Mouse (Mus musculus): ENCODE measurements around the gene Gabrr3. TPM values are rescaled to one million over a fixed set of nuclear protein-coding genes. Genes with fewer than 3 reads are reported as not detected.

The Gabrr3 gene
- 0.03 TPM in 1 of 2 replicates, not detected in the other for polyA plus RNA-seq (2015; fragmentation: Nextera tagmentation; extraction: Ambion mirVana)

DNA sequence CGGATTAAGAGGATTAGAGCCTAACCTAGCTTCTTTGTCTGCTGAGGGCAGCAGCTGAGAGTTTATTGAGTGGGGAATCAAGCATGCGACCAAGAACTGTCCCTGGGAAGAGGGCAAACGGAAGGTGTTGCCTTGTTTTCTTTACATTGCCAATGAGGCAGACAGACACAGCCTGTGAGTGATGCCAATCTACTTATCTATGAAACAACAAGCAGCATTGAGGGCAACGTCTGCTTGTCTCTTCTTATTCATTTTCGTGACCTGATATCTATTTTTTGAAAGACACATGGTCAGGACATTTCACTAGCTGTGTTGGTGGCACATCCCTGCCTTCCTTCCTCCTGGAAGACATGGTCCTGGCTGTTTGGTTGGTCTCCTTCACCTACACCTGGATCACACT, at the start of gene Gabrr3:
TSS of gene Gabrr3 (plus strand) at position 301 of the 400 bp plus-strand sequence.
- Histone ChIP-seq H3K27ac (no peak within 1 kb of the TSS), H3K4me1 (replicated peaks) (no peaks in the 10 kb centered on the region), H3K27me3 (replicated peaks) (no peaks in the 10 kb centered on the region), H3K9me3 (no peaks in the 10 kb centered on the region), H3K36me3 (no peaks in the 10 kb centered on the region), H3K9ac (no peak within 1 kb of the TSS), H3K4me2 (replicated peaks) (no peak within 1 kb of the TSS), H3K4me3 (replicated peaks) (no peak within 1 kb of the TSS)
- 75% methylated on average over 5 of the region's 5 CpGs for WGBS
- no peak for ATAC-seq

DNA sequence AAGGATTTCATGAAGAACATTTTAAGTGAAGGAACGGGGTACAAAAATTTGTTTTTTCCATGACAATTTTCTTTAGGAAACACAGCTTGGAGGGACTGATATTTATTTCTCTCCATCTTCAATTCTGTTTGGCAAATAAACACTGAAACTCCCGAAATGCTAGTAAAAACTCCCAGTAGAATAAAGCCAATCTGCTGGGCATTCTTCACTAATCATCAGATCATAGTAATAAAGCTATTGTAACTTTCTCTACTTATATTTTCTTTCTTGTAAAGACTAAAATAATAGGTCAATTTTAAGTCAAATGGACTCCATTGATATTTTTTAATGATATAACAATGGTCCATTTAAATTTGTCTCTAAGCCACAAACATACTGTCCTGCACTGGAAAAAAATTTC, 43.2 kb upstream of the Gabrr3 start, which contains the start of gene Olfr209:
TSS of gene Olfr209 (minus strand) at position 101 of the 400 bp plus-strand sequence.
- H3K27ac ChIP-seq, result no peak within 1 kb of the TSS
- H3K36me3 ChIP-seq, result no peaks in the 10 kb centered on the region
- no peaks in the 10 kb centered on the region for H3K9me3 ChIP-seq
- no peak within 1 kb of the TSS for H3K9ac ChIP-seq
- H3K27me3 ChIP-seq (replicated peaks), result no peaks in the 10 kb centered on the region
- H3K4me3 ChIP-seq (replicated peaks), result no peak within 1 kb of the TSS
- 76% methylated on average over 2 of the region's 2 CpGs for WGBS
- ATAC-seq, result no peak
- H3K4me1 ChIP-seq (replicated peaks), result no peaks in the 10 kb centered on the region
- no peak within 1 kb of the TSS for H3K4me2 ChIP-seq (replicated peaks)

GRCm38 (mm10) chr16:59393300-59393699, 13.8 kb upstream of the Gabrr3 start:
- H3K9ac ChIP-seq, result no peak overlapping the region
- no peak overlapping the region for H3K4me3 ChIP-seq (replicated peaks)
- 57% methylated on average over 3 of the region's 3 CpGs for WGBS
- H3K4me2 ChIP-seq (replicated peaks), result no peak overlapping the region
- no peak overlapping the region for H3K27ac ChIP-seq
- no peak for ATAC-seq
- H3K4me1 ChIP-seq (replicated peaks), result no peaks in the 10 kb centered on the region
- H3K27me3 ChIP-seq (replicated peaks), result no peaks in the 10 kb centered on the region
- H3K36me3 ChIP-seq, result no peaks in the 10 kb centered on the region
- no peaks in the 10 kb centered on the region for H3K9me3 ChIP-seq

GRCm38 (mm10) chr16:59401102-59401501, 6.0 kb upstream of the Gabrr3 start:
- Histone ChIP-seq H3K4me3 (replicated peaks) (no peak overlapping the region), H3K9me3 (no peaks in the 10 kb centered on the region), H3K4me1 (replicated peaks) (no peaks in the 10 kb centered on the region), H3K27me3 (replicated peaks) (no peaks in the 10 kb centered on the region), H3K27ac (no peak overlapping the region), H3K36me3 (no peaks in the 10 kb centered on the region), H3K4me2 (replicated peaks) (no peak overlapping the region), H3K9ac (no peak overlapping the region)
- no peak for ATAC-seq
- 86% methylated on average over 7 of the region's 7 CpGs for WGBS

- WGBS, result 77% methylated on average over 4 of the region's 4 CpGs
- Histone ChIP-seq H3K9ac (no peak overlapping the region), H3K4me2 (replicated peaks) (no peak overlapping the region), H3K27ac (no peak overlapping the region), H3K9me3 (no peaks in the 10 kb centered on the region), H3K4me1 (replicated peaks) (no peaks in the 10 kb centered on the region), H3K27me3 (replicated peaks) (no peaks in the 10 kb centered on the region), H3K4me3 (replicated peaks) (no peak overlapping the region), H3K36me3 (no peaks in the 10 kb centered on the region)
- ATAC-seq, result no peak
Measured at GRCm38 (mm10) chr16:59401985-59402384, 5.1 kb upstream of the Gabrr3 start.

DNA sequence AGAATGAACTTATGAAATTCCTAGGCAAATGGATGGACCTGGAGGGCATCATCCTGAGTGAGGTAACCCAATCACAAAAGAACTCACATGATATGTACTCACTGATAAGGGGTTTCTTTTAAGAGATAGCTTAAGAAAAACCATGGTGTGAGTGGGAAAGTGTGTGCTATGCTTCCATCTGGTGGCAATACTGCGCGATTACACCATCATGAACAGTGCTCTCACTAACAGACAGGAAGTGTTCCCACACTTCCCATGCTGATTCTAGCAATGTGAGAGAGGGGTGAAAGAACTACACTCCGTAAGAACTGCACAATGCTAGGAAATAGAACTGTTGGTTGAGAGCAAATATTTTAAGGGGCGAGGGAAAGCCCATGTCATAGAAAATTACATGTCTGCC, 3.4 kb upstream of the Gabrr3 start:
- peak; percentile 74 for ATAC-seq
- Histone ChIP-seq H3K4me2 (replicated peaks) (no peak overlapping the region), H3K4me1 (replicated peaks) (no peaks in the 10 kb centered on the region), H3K27me3 (replicated peaks) (no peaks in the 10 kb centered on the region), H3K9me3 (no peaks in the 10 kb centered on the region), H3K36me3 (no peaks in the 10 kb centered on the region), H3K9ac (no peak overlapping the region), H3K4me3 (replicated peaks) (no peak overlapping the region), H3K27ac (no peak overlapping the region)
- 9% methylated on average over 4 of the region's 4 CpGs for WGBS

DNA sequence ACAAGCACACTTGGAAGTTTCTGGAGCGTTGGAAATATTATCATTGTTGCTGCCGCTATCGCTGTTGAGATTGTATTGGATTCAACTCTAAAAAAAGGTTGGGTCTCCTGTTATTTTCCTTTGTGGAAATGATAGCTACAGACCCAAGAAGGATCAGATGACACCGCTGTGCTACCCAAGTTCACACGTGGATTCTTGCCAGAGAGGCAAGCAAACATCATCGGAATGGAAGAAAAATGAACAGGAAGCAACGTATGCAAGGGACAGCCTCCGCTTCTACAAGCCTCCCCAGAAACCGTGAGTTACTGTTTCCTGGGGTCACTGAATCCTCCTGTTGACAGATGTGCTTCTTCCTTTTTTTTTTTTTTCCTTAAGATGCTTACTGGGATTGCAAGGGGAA, 2.3 kb upstream of the Gabrr3 start:
- H3K27ac ChIP-seq, result no peak overlapping the region
- H3K27me3 ChIP-seq (replicated peaks), result no peaks in the 10 kb centered on the region
- 58% methylated on average over 9 of the region's 9 CpGs for WGBS
- H3K4me2 ChIP-seq (replicated peaks), result no peak overlapping the region
- H3K36me3 ChIP-seq, result no peaks in the 10 kb centered on the region
- H3K9ac ChIP-seq, result no peak overlapping the region
- H3K9me3 ChIP-seq, result no peaks in the 10 kb centered on the region
- no peak for ATAC-seq
- no peak overlapping the region for H3K4me3 ChIP-seq (replicated peaks)
- no peaks in the 10 kb centered on the region for H3K4me1 ChIP-seq (replicated peaks)

DNA sequence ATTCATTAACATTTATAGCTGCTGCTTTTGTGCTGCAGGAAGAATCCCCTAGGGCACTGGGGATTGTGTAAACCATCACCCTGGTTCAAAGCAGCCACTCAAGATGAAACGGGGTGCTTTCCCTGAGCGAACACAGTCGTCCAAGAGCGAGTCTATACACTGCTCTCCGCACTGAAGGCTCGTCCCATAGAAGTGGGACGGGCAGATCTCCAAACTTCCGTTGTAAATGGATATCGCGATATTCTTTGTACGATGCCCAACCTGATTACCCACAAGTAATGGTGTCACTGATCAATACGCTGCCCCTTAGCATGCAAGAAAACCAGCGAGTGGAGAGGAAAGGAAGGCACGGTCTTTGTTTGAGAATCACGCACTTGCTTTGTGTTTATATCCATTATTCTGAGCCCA, 2.2 kb downstream of the Gabrr3 start:
- WGBS, result 57% methylated on average over 15 of the region's 15 CpGs
- no peaks in the 10 kb centered on the region for H3K27me3 ChIP-seq (replicated peaks)

DNA sequence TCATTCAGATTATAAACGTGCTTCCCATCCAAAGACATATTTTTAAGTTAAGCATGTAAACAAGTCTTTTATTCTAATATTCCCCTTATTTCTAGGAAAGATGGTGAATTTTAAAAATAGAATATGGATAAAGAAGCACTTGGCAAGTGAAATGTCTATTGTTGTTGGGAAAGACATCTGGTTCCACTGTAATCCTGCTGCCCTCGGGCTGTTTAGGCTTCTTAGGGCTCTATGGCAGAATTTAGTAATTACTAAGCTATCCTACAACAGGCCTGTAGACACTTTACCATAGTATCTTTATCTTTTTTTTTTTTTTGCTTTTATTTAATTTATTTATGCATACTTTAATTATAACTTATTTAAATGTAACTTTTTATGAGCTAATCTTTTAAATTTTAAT, 2.7 kb downstream of the Gabrr3 start:
- no peaks in the 10 kb centered on the region for H3K9me3 ChIP-seq
- H3K36me3 ChIP-seq, result no peaks in the 10 kb centered on the region
- ATAC-seq, result no peak
- no peak overlapping the region for H3K27ac ChIP-seq
- no peaks in the 10 kb centered on the region for H3K4me1 ChIP-seq (replicated peaks)
- WGBS, result 68% methylated on average over 2 of the region's 2 CpGs
- H3K27me3 ChIP-seq (replicated peaks), result no peaks in the 10 kb centered on the region
- H3K4me2 ChIP-seq (replicated peaks), result no peak overlapping the region
- no peak overlapping the region for H3K4me3 ChIP-seq (replicated peaks)
- H3K9ac ChIP-seq, result no peak overlapping the region

More for the DNA sequence above, 2.2 kb downstream of the Gabrr3 start:
- no peak for ATAC-seq
- H3K27ac ChIP-seq, result no peak overlapping the region
- H3K9ac ChIP-seq, result no peak overlapping the region
- H3K4me3 ChIP-seq (replicated peaks), result no peak overlapping the region
- no peaks in the 10 kb centered on the region for H3K9me3 ChIP-seq
- H3K36me3 ChIP-seq, result no peaks in the 10 kb centered on the region
- no peak overlapping the region for H3K4me2 ChIP-seq (replicated peaks)
- no peaks in the 10 kb centered on the region for H3K4me1 ChIP-seq (replicated peaks)

DNA sequence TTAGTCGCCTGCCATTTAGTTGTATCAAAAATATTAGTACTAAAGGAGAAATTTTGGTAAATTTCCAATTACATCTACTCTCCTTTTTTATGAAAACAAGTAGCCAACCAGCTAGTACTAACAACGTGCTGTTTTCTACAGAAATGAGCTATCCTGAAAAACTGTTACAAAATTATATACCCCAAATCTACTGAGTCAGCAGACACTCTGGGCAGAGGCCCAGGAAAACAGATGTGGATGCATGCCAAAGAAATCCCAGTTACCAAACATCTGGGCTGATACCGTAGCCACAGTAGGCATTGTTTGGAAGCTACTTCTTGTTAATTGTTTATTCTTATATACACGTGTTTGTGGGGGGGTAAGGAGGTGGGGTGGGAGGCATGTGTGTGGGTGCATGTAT, 6.3 kb downstream of the Gabrr3 start:
- Histone ChIP-seq H3K27me3 (replicated peaks) (no peaks in the 10 kb centered on the region), H3K9me3 (no peaks in the 10 kb centered on the region), H3K4me2 (replicated peaks) (no peak overlapping the region), H3K36me3 (no peaks in the 10 kb centered on the region), H3K4me3 (replicated peaks) (no peak overlapping the region), H3K27ac (no peak overlapping the region), H3K9ac (no peak overlapping the region), H3K4me1 (replicated peaks) (no peaks in the 10 kb centered on the region)
- 51% methylated on average over 4 of the region's 4 CpGs for WGBS
- no peak for ATAC-seq

DNA sequence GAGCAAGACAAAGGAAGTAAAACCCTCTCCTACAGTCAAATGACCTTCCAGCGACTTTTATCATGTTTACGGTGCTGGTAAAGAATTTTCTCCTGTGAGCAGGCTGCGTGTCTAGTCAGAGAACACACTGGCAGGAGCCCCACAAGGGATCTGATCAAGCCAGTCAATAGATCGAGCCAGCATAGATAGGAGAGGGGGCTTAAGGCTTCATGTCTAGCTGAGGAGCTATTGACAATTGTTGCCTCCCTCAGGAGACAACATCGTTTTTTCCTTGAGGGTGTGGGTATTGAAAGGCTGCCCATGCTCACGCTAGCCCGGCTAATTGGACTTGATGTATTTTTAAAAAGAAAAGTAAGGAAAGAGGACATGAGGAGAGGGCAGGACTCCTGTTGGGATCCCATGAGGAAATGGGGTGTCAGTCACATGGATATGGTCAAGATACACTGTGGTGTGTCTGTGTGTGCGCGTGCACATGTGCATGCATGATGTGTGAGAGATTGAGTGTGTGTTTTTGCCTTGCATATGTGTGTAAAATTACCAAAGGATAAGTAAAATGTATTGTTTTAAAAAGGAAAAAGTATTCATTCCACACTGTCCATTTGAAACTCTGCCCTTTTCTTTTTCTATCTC, 13.2 kb downstream of the Gabrr3 start:
- no peaks in the 10 kb centered on the region for H3K9me3 ChIP-seq
- no peak overlapping the region for H3K4me2 ChIP-seq (replicated peaks)
- no peak for ATAC-seq

DNA sequence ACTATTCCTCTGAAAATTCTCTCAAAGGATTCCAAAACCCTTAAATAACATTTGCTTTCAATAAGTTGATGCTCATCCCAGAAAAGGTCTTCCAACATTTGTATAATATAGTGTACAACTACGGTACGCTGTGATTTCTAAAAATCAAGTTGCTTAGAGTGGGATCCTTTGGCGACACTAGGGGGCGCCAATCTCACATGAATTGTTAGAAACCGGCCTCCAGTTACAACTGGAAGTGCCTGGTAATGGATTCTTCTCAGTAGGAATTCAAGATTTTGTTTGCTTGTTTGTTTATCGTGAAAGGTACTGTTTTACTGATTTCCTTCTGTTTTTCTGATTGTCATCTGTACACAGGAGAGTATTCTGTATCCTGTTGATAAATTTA, 13.7 kb downstream of the Gabrr3 start:
- ATAC-seq, result peak; percentile 66
- no peaks in the 10 kb centered on the region for H3K9me3 ChIP-seq
- no peaks in the 10 kb centered on the region for H3K27me3 ChIP-seq (replicated peaks)
- H3K4me3 ChIP-seq (replicated peaks), result no peak overlapping the region
- H3K9ac ChIP-seq, result no peak overlapping the region
- H3K4me1 ChIP-seq (replicated peaks), result no peaks in the 10 kb centered on the region
- H3K4me2 ChIP-seq (replicated peaks), result no peak overlapping the region
- no peak overlapping the region for H3K27ac ChIP-seq
- H3K36me3 ChIP-seq, result no peaks in the 10 kb centered on the region
- WGBS, result 15% methylated on average over 6 of the region's 6 CpGs

More for the DNA sequence above, 13.2 kb downstream of the Gabrr3 start:
- H3K9ac ChIP-seq, result no peak overlapping the region
- no peak overlapping the region for H3K4me3 ChIP-seq (replicated peaks)
- no peak overlapping the region for H3K27ac ChIP-seq
- H3K4me1 ChIP-seq (replicated peaks), result no peaks in the 10 kb centered on the region
- no peaks in the 10 kb centered on the region for H3K36me3 ChIP-seq
- H3K27me3 ChIP-seq (replicated peaks), result no peaks in the 10 kb centered on the region
- 54% methylated on average over 9 of the region's 9 CpGs for WGBS

DNA sequence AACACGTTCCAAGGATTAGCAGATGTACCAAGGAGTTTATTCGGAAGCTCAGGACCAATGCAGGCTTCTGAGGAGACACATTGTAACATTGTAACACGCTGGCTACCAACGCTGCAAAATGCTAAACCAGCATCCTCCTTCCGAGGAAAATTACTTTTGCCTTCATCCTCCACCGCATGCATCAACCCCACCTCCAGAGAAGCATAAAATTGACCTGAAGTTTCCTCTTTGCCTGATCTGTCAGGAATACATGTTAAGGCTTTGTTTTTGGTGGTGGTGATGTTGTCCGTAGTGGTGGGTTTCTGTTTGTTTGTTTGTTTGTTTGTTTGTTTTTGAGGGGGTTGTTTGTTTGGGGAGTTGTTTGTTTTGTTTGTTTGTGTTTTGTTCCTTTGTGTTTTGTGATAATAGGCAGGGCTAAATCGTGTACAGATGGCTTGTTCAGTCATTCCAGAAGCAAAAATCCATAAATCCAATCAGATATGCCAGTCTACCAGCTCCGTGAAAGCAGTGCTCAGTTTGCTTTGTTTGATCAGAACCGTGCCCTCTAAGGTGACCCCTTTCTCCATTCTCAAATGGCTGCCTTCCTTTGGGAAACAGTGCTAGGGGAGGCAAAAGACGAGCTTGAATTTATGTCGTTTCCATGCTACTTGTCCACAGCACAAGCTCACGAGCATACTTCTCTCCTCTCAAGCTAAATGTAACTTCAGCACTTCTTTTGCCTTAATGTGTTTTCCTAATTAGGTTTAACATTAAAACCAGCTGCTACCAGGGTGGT, 14.6 kb downstream of the Gabrr3 start:
- Histone ChIP-seq H3K4me2 (replicated peaks) (no peak overlapping the region), H3K9me3 (no peaks in the 10 kb centered on the region), H3K9ac (no peak overlapping the region), H3K27ac (no peak overlapping the region), H3K4me1 (replicated peaks) (no peaks in the 10 kb centered on the region), H3K4me3 (replicated peaks) (no peak overlapping the region), H3K36me3 (no peaks in the 10 kb centered on the region), H3K27me3 (replicated peaks) (no peaks in the 10 kb centered on the region)
- 54% methylated on average over 13 of the region's 13 CpGs for WGBS
- ATAC-seq, result no peak

All from intestine, embryonic 15.5 days (tissue).